Comparison of ENCODE assay signal across 9 mouse cellular contexts in the genomic region with DNA sequence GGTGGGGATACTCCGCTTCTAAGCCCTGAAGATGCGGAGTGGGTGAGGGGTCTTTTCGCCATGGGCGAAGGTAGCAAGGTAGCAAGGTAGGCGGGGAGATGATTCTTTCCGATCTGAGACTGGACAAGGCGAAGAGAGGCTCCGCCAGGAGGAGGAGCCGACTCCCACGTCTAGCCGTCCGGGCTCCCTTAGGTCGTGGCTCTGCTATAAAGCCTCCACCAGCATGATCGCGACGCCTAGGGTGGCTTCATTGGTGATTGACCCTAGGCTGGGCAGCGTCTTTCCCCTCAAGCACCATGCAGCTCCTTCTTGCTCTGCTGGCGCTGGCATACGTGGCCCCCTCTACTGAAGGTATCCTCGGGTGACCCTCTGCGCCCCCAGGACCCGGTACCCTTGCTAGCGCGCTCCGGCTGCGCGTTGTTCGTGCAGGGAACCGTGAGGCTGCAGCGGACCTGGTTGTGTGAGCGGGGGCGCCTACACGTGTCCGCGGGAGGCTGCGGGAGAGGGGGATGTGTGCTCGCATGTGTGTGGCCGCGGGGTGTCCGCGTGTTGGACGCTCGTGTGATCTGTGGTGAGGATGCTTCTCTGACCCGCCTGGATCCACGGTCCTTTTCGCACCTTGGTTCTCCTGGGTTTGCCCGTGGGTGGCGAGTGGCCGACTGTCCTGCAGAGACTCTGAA. TPM values are rescaled to one million over a fixed set of nuclear protein-coding genes. Genes with fewer than 3 reads are reported as not detected.
A peak's percentile ranks its signal among the peaks of the same experiment; 100 is the strongest.
DNase-seq lines count a peak whose midpoint lies in the region; ATAC-seq lines count a peak whose summit lies in the region.
"Had no signal": no experiment of that assay in that cellular context is flagged by ENCODE, and none has a peak within 500 bp of the region (broad histone marks: within the 10 kb centered on the region; RNA-seq: fewer than 3 reads in every experiment).

Gene Car4 (plus strand): TSS at position 196 of the 680 bp plus-strand sequence.

- no peaks in the 10 kb centered on the region for H3K36me3 ChIP-seq in embryonic facial prominence, embryonic 10.5 days (replicated peaks)
- H3K36me3 ChIP-seq in heart, embryonic 16.5 days (ENCODE audit: control insufficient read depth, insufficient read depth), result no peaks in the 10 kb centered on the region

- peaks cover 39% of the 10 kb centered on the region for H3K4me1 ChIP-seq in embryonic facial prominence, embryonic 10.5 days
- H3K4me1 ChIP-seq in heart, embryonic 16.5 days (ENCODE audit: control insufficient read depth, insufficient read depth, low read length), result peaks cover 20% of the 10 kb centered on the region

- no peak for DNase-seq in gastrocnemius, postnatal 10 days
- no peak for DNase-seq in gastrocnemius, postnatal 4 days (ENCODE audit: low spot score in 2 of 2)
- DNase-seq in embryonic facial prominence, embryonic 10.5 days (ENCODE audit: low spot score), result peak; percentile 37
- DNase-seq in kidney, postnatal 10 days, result peak; percentile 31
- peak; percentile 45 to 47 for DNase-seq in lung, adult 18-20 months
- peak; percentile 47 for DNase-seq in retina, postnatal 1 day
- no peak for DNase-seq in MN1 (ENCODE audit: low spot score)

- H3K27me3 ChIP-seq in embryonic facial prominence, embryonic 10.5 days (replicated peaks; ENCODE audit: low read depth, poor library complexity, severe bottlenecking), result peaks cover 49% of the 10 kb centered on the region
- H3K27me3 ChIP-seq in heart, embryonic 16.5 days (ENCODE audit: control insufficient read depth, insufficient read depth, low read length), result peaks cover 31% of the 10 kb centered on the region

- no peak within 1 kb of the TSS for H3K27ac ChIP-seq in embryonic facial prominence, embryonic 10.5 days (replicated peaks)
- H3K27ac ChIP-seq in heart, embryonic 16.5 days (ENCODE audit: low read length), result no peak within 1 kb of the TSS

- H3K4me2 ChIP-seq in heart, embryonic 16.5 days (ENCODE audit: low read depth, low read length), result peak within 1 kb of the TSS; percentile 60

- no peaks in the 10 kb centered on the region for H3K9me3 ChIP-seq in embryonic facial prominence, embryonic 10.5 days
- no peaks in the 10 kb centered on the region for H3K9me3 ChIP-seq in heart, embryonic 16.5 days (replicated peaks; ENCODE audit: control insufficient read depth, low read length)

- H3K4me3 ChIP-seq in embryonic facial prominence, embryonic 10.5 days, result peak within 1 kb of the TSS; percentile 49
- peak within 1 kb of the TSS; percentile 37 for H3K4me3 ChIP-seq in heart, embryonic 16.5 days (ENCODE audit: low read length)

- H3K9ac ChIP-seq in heart, embryonic 16.5 days (ENCODE audit: low read length), result no peak within 1 kb of the TSS

- WGBS in embryonic facial prominence, embryonic 10.5 days, result under 1% methylated on average over 49 of the region's 49 CpGs
- 1% methylated on average over 49 of the region's 49 CpGs for WGBS in heart, embryonic 16.5 days

- no peak for ATAC-seq in heart, embryonic 16.5 days (replicated peaks; ENCODE audit: extremely low read depth, insufficient read depth, low FRiP score)

RNA-seq across cellular contexts. Expression of gene Car4, which starts in this region (rescaled TPM):
- total RNA-seq in gastrocnemius, postnatal 10 days (2021), result 10 to 100 TPM; 11.8 to 12.1 TPM
- 1 to 10 TPM; 6.7 to 8.7 TPM for total RNA-seq in gastrocnemius, postnatal 4 days (2021)
- polyA plus RNA-seq in embryonic facial prominence, embryonic 10.5 days (2016; fragmentation: Nextera tagmentation; extraction: Ambion mirVana), result 2.9 and 5.1 TPM in 2 replicates
- 1.0 and 1.1 TPM in 2 replicates for polyA plus RNA-seq in heart, embryonic 16.5 days (2015; fragmentation: Nextera tagmentation; extraction: Ambion mirVana)
- total RNA-seq: CH12.LX had no signal

Comparison
In these comparisons a context has a peak if more than half of its experiments do, and no peak if none do; other contexts are left out.
1. DNase-seq: peak in embryonic facial prominence, embryonic 10.5 days (single experiment), kidney, postnatal 10 days (single experiment), lung, adult 18-20 months (2 of 2) and retina, postnatal 1 day (single experiment); none in gastrocnemius, postnatal 10 days (single experiment), gastrocnemius, postnatal 4 days (0 of 2) and MN1 (single experiment).